Mouse (Mus musculus): ENCODE measurements around the gene Pdcd2. TPM values are rescaled to one million over a fixed set of nuclear protein-coding genes. Genes with fewer than 3 reads are reported as not detected.

Gene Pdcd2
- polyA plus RNA-seq, 1 experiment from 2014 or later: 43.1 TPM

DNA sequence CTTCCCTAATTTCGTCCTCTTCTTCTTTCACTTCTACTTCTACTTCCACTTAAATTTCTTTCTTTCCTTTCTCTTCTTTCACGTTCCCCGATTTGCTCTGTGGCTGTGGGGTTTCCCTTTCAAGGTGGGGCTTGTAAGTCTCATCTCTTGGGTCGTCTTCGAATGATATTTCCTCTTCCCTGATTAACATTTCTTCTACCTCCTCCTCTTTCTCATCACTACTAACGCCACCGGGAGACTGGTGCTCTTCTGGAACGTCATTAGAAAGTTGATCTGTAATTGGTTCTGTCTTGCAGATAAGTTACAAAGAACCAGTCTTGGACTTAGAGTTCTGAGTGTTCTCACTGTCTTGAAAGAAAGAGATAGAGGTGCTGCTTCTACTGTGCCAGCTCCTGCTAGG, 8.8 kb upstream of the Pdcd2 start:
- Histone ChIP-seq H3K9me3 (replicated peaks) (0 out of 2 replicates have a peak, but pooled peaks cover 6% of the 10 kb centered on the region), H3K4me1 (no peaks in the 10 kb centered on the region), H3K4me2 (replicated peaks) (peak overlapping the region; percentile 95), H3K27me3 (peaks cover 8% of the 10 kb centered on the region), H3K36me3 (no peaks in the 10 kb centered on the region), H3K27ac (replicated peaks) (no peak overlapping the region), H3K4me3 (replicated peaks) (peak overlapping the region; percentile 49), H3K9ac (no peak overlapping the region)
- ATAC-seq (ENCODE audit: insufficient number of reproducible peaks, low FRiP score, low TSS enrichment, low read depth): no peak
- 18% methylated on average over 8 of the region's 8 CpGs for WGBS

DNA sequence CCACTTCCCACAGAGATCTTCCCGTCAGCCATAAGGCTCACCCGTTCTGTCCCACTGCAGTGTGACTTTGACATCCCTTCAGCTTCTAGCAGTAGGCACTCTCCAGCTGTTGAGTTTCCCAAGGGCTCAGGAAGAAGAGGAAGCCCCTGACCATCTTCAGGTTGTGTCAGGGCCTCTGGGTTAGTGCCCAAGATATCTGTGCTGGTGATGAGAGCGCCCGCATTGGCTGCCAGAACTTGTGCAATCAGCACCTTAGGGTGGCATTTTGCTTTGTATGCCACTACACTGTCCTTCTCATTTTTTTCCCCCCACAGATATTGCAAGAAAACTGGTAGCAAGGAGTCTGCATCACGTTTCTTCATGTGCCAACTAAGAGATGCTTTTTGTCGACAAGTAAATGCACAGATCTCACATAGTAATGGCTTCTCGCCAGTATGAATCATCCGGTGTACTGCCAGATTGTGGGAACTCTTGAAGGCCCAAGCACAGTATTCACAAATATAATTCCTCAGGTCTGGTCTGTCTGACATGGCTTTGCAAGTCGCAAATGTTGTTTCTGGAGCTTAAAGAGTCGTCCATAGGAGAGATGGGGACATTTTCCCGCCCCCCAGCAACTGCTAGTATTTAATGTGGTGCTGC, 8.2 kb upstream of the Pdcd2 start:
- Histone ChIP-seq H3K4me3 (replicated peaks) (no peak overlapping the region), H3K27me3 (peaks cover 8% of the 10 kb centered on the region), H3K9me3 (replicated peaks) (0 out of 2 replicates have a peak, but pooled peaks cover 6% of the 10 kb centered on the region), H3K36me3 (no peaks in the 10 kb centered on the region), H3K4me2 (replicated peaks) (no peak overlapping the region), H3K9ac (no peak overlapping the region), H3K4me1 (no peaks in the 10 kb centered on the region), H3K27ac (replicated peaks) (no peak overlapping the region)
- ATAC-seq (ENCODE audit: insufficient number of reproducible peaks, low FRiP score, low TSS enrichment, low read depth): no peak
- WGBS: 57% methylated on average over 11 of the region's 11 CpGs

DNA sequence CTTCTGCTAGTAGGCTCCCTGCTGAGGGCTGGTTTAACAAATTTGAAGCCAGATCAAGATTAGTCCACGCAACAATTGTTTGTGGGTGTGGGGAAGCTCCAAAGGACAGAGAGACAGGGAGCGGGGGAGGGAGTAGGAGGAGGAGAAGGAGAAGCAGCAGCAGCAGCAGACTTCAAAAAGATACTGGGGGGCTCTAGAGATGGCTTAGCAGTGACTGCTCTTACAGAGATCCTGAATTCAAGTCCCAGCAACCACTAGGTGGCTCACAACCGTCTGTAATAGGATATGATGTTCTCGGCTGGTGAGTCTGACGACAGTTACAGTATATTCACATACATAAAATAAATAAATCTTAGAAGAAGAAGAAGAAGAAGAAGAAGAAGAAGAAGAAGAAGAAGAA, 3.0 kb upstream of the Pdcd2 start:
- Histone ChIP-seq H3K9ac (no peak overlapping the region), H3K4me3 (replicated peaks) (no peak overlapping the region), H3K4me1 (peaks cover 11% of the 10 kb centered on the region; the same call in 1 of the 2 replicates), H3K27ac (replicated peaks) (no peak overlapping the region), H3K27me3 (peaks cover 3% of the 10 kb centered on the region; the same call in 1 of the 2 replicates), H3K36me3 (no peaks in the 10 kb centered on the region), H3K4me2 (replicated peaks) (no peak overlapping the region), H3K9me3 (replicated peaks) (0 out of 2 replicates have a peak, but pooled peaks cover 6% of the 10 kb centered on the region)
- no peak for ATAC-seq (ENCODE audit: insufficient number of reproducible peaks, low FRiP score, low TSS enrichment, low read depth)
- WGBS: 7% methylated on average over 5 of the region's 5 CpGs

DNA sequence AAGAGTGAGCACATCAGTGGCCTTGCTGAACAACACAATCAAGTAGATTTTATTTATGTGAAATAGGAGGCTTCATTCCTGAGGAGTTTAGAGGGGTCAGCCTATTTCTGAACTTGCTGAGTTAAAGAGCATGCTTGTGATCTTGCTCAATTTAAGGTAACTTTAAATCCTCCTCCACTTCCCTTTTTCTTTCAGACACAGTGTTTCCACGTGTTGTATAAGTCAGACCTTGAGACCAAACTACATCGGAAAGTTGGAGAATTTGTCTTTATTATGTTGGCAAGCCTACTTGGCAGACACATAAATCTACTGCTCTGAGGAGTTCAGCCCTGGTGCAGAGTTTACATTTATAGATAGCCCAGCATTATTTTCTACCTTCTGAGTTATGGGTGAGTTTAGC, 1.8 kb upstream of the Pdcd2 start:
- 0 out of 2 replicates have a peak, but pooled peaks cover 6% of the 10 kb centered on the region for H3K9me3 ChIP-seq (replicated peaks)
- H3K9ac ChIP-seq: no peak overlapping the region
- no peak for ATAC-seq (ENCODE audit: insufficient number of reproducible peaks, low FRiP score, low TSS enrichment, low read depth)
- no peak overlapping the region for H3K4me3 ChIP-seq (replicated peaks)
- peaks cover 10% of the 10 kb centered on the region for H3K36me3 ChIP-seq
- H3K27ac ChIP-seq (replicated peaks): no peak overlapping the region
- 83% methylated on average over 2 of the region's 2 CpGs for WGBS
- no peak overlapping the region for H3K4me2 ChIP-seq (replicated peaks)
- H3K4me1 ChIP-seq: peaks cover 11% of the 10 kb centered on the region; the same call in 1 of the 2 replicates
- no peaks in the 10 kb centered on the region for H3K27me3 ChIP-seq

DNA sequence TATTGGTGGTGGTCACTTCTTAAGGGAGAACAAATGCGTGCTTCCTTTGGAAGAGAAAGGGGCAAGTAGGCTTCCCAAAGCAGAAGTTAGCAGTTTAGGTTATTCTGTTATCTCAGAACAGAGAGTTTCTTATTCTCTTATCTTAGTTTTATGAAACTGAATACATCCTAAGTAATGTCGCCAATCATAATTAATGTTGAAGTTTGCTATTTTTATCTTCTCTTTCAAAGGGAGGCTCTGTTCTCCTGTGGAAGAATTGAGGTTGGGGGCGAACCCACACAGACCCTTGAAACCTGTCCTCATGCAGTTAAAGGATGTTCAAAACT, 673 bp upstream of the Pdcd2 start:
- Histone ChIP-seq H3K36me3 (peaks cover 10% of the 10 kb centered on the region), H3K4me2 (replicated peaks) (peak overlapping the region; percentile 69), H3K27me3 (no peaks in the 10 kb centered on the region), H3K9ac (peak overlapping the region; percentile 68), H3K4me1 (peaks cover 11% of the 10 kb centered on the region; the same call in 1 of the 2 replicates), H3K27ac (replicated peaks) (peak overlapping the region; percentile 89; the same call in 1 of the 2 replicates), H3K4me3 (replicated peaks) (peak overlapping the region; percentile 73), H3K9me3 (replicated peaks) (0 out of 2 replicates have a peak, but pooled peaks cover under 1% of the 10 kb centered on the region)
- WGBS: 51% methylated on average over 3 of the region's 3 CpGs
- no peak for ATAC-seq (ENCODE audit: insufficient number of reproducible peaks, low FRiP score, low TSS enrichment, low read depth)

DNA sequence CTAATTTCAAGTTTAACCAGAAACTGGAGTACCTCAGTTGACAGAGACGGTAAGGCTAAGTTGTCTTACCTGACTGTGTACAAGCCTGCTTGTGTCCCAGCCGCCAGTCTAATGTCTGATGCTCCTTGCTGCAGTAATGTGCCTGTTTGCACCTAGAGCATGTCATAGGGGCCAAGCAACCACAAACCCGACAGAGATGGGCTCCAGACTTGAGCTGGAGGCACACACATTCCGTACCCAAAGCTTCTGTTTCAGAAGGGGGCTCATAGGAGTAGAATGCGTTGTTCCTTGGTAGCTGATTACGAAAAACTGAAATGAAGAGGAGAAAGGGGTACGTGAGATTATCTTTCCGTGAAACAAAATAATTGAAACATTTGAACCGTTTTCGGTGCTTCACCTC, 797 bp downstream of the Pdcd2 start:
- no peaks in the 10 kb centered on the region for H3K9me3 ChIP-seq (replicated peaks)
- H3K27ac ChIP-seq (replicated peaks): no peak overlapping the region
- no peak for ATAC-seq (ENCODE audit: insufficient number of reproducible peaks, low FRiP score, low TSS enrichment, low read depth)
- peak overlapping the region; percentile 68; the same call in 1 of the 2 replicates for H3K9ac ChIP-seq
- H3K4me3 ChIP-seq (replicated peaks): peak overlapping the region; percentile 73
- H3K27me3 ChIP-seq: no peaks in the 10 kb centered on the region
- H3K4me1 ChIP-seq: peaks cover 11% of the 10 kb centered on the region; the same call in 1 of the 2 replicates
- peak overlapping the region; percentile 69 for H3K4me2 ChIP-seq (replicated peaks)
- H3K36me3 ChIP-seq: peaks cover 21% of the 10 kb centered on the region
- 11% methylated on average over 10 of the region's 10 CpGs for WGBS

DNA sequence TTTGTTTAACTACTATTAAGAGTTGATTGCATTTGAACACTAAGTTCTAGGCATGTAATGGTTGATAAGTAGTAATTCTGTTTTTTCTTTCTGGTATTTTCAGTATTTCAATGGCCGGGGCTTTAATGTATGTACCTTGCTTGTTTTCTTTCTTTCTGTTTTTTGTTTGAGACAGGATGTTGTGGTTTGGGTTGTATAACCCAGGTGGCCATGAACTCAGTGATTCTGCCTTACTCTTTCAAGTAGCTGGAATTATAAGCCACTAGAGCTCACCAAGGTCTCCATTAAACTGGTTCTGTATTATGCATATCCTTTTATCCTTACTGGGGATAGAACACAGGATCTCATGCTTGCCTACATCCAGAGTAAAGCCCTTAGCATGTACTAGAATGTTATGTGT, 8.3 kb downstream of the Pdcd2 start:
- H3K27ac ChIP-seq (replicated peaks): no peak overlapping the region
- ATAC-seq (ENCODE audit: insufficient number of reproducible peaks, low FRiP score, low TSS enrichment, low read depth): no peak
- H3K27me3 ChIP-seq: no peaks in the 10 kb centered on the region
- H3K9me3 ChIP-seq (replicated peaks): no peaks in the 10 kb centered on the region
- 100% methylated on average over 1 of the region's 1 CpGs for WGBS
- H3K36me3 ChIP-seq: peaks cover 79% of the 10 kb centered on the region
- no peak overlapping the region for H3K4me3 ChIP-seq (replicated peaks)
- no peaks in the 10 kb centered on the region for H3K4me1 ChIP-seq
- no peak overlapping the region for H3K9ac ChIP-seq
- H3K4me2 ChIP-seq (replicated peaks): no peak overlapping the region

DNA sequence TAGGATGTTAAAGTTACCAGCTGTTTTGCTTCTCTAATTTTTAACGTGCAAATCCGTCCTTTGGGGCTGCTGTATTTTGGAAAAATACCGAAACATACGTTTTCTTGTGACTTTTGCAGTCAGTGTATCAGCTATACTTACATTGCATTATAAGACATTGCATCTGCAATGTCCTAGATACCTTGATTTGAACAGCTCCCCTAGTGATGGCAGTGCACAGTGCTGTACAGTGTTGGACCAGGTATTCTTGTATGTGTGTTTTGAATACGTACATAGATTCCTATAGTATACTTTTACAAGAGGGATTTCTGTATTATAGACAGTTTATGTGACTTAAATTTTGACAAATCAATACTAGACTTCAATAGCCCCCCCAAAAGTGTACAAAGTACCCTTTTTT, 8.9 kb downstream of the Pdcd2 start:
- Histone ChIP-seq H3K9me3 (replicated peaks) (no peaks in the 10 kb centered on the region), H3K36me3 (peaks cover 84% of the 10 kb centered on the region), H3K27ac (replicated peaks) (no peak overlapping the region), H3K27me3 (no peaks in the 10 kb centered on the region), H3K4me3 (replicated peaks) (no peak overlapping the region), H3K9ac (no peak overlapping the region), H3K4me1 (no peaks in the 10 kb centered on the region), H3K4me2 (replicated peaks) (no peak overlapping the region)
- 94% methylated on average over 5 of the region's 5 CpGs for WGBS
- no peak for ATAC-seq (ENCODE audit: insufficient number of reproducible peaks, low FRiP score, low TSS enrichment, low read depth)

DNA sequence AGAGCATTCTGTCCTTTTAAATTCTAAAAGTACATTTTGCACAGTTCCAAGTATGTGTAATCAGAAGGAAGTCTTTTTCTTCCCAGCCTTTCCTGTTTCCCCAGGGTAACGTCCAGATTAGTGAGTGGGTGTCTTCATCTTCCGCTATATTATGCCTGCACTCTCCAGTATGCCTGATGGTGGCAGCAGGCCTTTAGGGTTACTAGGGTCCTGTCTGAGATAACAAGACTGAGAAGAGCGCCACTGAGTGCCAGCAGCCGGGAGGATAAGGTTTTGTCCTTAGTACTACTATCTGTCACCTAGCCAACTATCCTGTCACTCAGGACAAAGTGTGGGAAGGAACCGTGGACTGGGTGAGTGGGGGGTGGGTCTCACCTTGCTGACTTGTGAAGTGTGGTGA, 9.3 kb downstream of the Pdcd2 start:
- Histone ChIP-seq H3K36me3 (peaks cover 84% of the 10 kb centered on the region), H3K4me1 (no peaks in the 10 kb centered on the region)
- ATAC-seq (ENCODE audit: insufficient number of reproducible peaks, low FRiP score, low TSS enrichment, low read depth): no peak

DNA sequence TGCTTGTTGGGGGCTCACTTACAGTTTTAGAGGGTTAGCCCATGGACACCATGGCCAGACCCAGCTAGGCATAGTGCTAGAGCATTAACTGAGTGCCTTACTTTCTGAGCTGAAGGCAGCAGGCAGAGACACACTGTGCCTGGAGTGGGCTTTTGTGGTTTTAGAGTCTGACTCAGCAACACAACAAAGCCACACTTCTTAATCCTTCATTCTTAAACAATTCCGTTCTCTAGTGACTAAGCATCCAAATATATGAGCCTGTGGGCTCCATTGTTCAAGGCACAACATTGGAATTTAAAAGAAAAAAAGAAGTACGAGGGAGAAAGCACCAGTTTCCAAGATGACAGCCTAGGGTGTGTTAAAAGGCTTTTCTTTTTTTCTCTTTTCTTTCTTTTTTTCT, 16.4 kb downstream of the Pdcd2 start:
- ATAC-seq (ENCODE audit: insufficient number of reproducible peaks, low FRiP score, low TSS enrichment, low read depth): no peak
- 93% methylated on average over 2 of the region's 2 CpGs for WGBS
- no peaks in the 10 kb centered on the region for H3K27me3 ChIP-seq
- no peaks in the 10 kb centered on the region for H3K4me1 ChIP-seq
- no peak overlapping the region for H3K27ac ChIP-seq (replicated peaks)
- H3K36me3 ChIP-seq: peaks cover 87% of the 10 kb centered on the region
- H3K9me3 ChIP-seq (replicated peaks): 0 out of 2 replicates have a peak, but pooled peaks cover 4% of the 10 kb centered on the region
- H3K4me3 ChIP-seq (replicated peaks): no peak overlapping the region
- no peak overlapping the region for H3K4me2 ChIP-seq (replicated peaks)
- no peak overlapping the region for H3K9ac ChIP-seq

More for the DNA sequence above, 9.3 kb downstream of the Pdcd2 start:
- Histone ChIP-seq H3K27ac (replicated peaks) (no peak overlapping the region), H3K4me2 (replicated peaks) (no peak overlapping the region), H3K4me3 (replicated peaks) (no peak overlapping the region), H3K9me3 (replicated peaks) (no peaks in the 10 kb centered on the region), H3K27me3 (no peaks in the 10 kb centered on the region), H3K9ac (no peak overlapping the region)
- WGBS: 80% methylated on average over 5 of the region's 5 CpGs

DNA sequence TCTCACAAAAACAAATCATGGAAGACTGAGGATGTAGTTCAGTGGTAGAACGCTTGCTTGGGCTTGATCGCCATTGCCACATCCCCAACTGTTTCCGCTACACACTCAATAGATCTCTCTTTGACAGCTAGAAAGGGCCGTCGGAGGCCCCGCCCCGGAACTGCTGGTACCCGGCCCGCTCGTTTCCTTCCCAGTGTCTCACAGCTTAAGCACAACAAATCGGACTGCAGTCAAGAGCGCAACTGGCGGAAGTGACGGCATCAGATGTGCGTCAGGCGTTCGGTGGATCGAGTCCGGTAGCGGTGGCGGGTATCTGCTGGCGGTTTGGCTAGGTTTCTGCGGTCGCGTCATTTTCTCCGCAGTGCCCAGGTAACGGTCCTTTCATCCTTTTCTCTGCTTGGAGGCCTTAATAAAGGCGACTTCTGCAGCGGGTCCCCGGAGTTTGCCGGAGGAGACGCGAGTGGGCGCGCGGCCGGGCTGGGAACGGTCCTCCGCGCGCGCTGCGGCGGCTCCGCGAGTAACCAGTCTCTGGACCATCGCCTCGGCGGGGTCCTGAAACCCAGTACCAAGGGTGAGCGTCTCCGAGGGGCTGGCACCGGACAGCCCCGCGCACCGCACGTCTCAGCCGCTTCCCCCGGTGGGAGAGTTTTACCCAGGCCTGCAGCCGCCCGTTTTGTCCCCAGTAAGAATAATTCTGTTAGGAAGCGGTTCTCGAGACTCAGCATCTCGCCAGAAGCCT, 27.3 kb downstream of the Pdcd2 start, which contains the start of the genes Psmb1 and Tbp:
Psmb1 (minus strand) TSS at position 96 of the 739 bp plus-strand sequence.
Tbp (plus strand) TSS at position 233 of the 739 bp plus-strand sequence.
- no peaks in the 10 kb centered on the region for H3K9me3 ChIP-seq (replicated peaks)
- H3K4me1 ChIP-seq: peaks cover 30% of the 10 kb centered on the region
- under 1% methylated on average over 63 of the region's 63 CpGs for WGBS
- H3K4me2 ChIP-seq (replicated peaks): peak within 1 kb of the TSS; percentile 76
- peak; percentile 93 for ATAC-seq (ENCODE audit: insufficient number of reproducible peaks, low FRiP score, low TSS enrichment, low read depth)
- H3K36me3 ChIP-seq: peaks cover 21% of the 10 kb centered on the region
- peak within 1 kb of the TSS; percentile 55 for H3K9ac ChIP-seq
- no peaks in the 10 kb centered on the region for H3K27me3 ChIP-seq
- peak within 1 kb of the TSS; percentile 99 for H3K4me3 ChIP-seq (replicated peaks)
- peak within 1 kb of the TSS; percentile 96 for H3K27ac ChIP-seq (replicated peaks)
